Mouse (Mus musculus) midbrain, postnatal 0 days (tissue): ENCODE results near the gene Mrps24. TPM values are rescaled to one million over a fixed set of nuclear protein-coding genes. Genes with fewer than 3 reads are reported as not detected.

Experiments
- ATAC-seq: fragments of 200-750 bp; cut with Nextera tagmentation; 2 replicates; pipeline ENCODE4 v1.8.0; 2017; ENCODE audit warnings: moderate number of reproducible peaks, mild to moderate bottlenecking, moderate TSS enrichment, moderate library complexity; ENCODE audit not compliant: low FRiP score
- DNase-seq: peaks from one replicate; pipeline ENCODE4 v3.0.0-alpha.2; 2015; ENCODE audit warnings: low spot score
- H3K27ac ChIP-seq: fragments of 300-500 bp; sonication (generic); 2 replicates; pipeline ENCODE4 v1.5.1; 2014; ENCODE audit warnings: low read depth, mild to moderate bottlenecking, low read length, mixed read lengths
- H3K27me3 ChIP-seq: fragments of 300-500 bp; sonication (generic); 2 replicates; pipeline ENCODE4 v1.6.1; 2014; ENCODE audit warnings: low read length, control low read depth, mixed read lengths; ENCODE audit not compliant: insufficient read depth
- H3K36me3 ChIP-seq: fragments of 300-500 bp; sonication (generic); 2 replicates; pipeline ENCODE4 v1.6.1; 2014; ENCODE audit warnings: low read length, control low read depth, mixed read lengths; ENCODE audit not compliant: insufficient read depth
- H3K4me1 ChIP-seq: fragments of 300-500 bp; sonication (generic); 2 replicates; pipeline ENCODE4 v1.6.1; 2014; ENCODE audit warnings: mild to moderate bottlenecking, control low read depth, antibody characterized with exemption, low read length, mixed read lengths; ENCODE audit not compliant: insufficient read depth
- H3K4me2 ChIP-seq: fragments of 300-500 bp; sonication (generic); 2 replicates; pipeline ENCODE4 v1.6.1; 2014; ENCODE audit warnings: low read depth, mild to moderate bottlenecking, low read length, mixed read lengths; ENCODE audit not compliant: poor library complexity, severe bottlenecking
- H3K4me3 ChIP-seq: fragments of 300-500 bp; sonication (generic); 2 replicates; pipeline ENCODE4 v1.5.1; 2014; ENCODE audit warnings: low read depth, mild to moderate bottlenecking, low read length, moderate library complexity
- H3K9ac ChIP-seq: fragments of 300-500 bp; sonication (generic); replicated peaks from 2 replicates; pipeline ENCODE4 v1.6.1; 2014; ENCODE audit warnings: mild to moderate bottlenecking, low read length, moderate library complexity, mixed read lengths; ENCODE audit not compliant: poor library complexity, severe bottlenecking
- H3K9me3 ChIP-seq: fragments of 300-500 bp; sonication (generic); 2 replicates; pipeline ENCODE4 v1.6.1; 2016; ENCODE audit warnings: low read length, control low read depth
- CTCF ChIP-seq: IDR thresholded peaks from 2 replicates; pipeline ENCODE4 v1.5.1; 2016; ENCODE audit warnings: antibody characterized with exemption, mild to moderate bottlenecking
- WGBS: fragments of 180-500 bp; shearing (Covaris S2); extraction: QIAGEN DNeasy Blood & Tissue Kit; methylation state at CpG from one replicate; pipeline ENCODE4 v1.1.7; 2014; 5-methylcytosine and 5-hydroxymethylcytosine counted together
- polyA plus RNA-seq: library from polyadenylated mRNA; unstranded; fragments of >200 nt; fragmentation: Nextera tagmentation; extraction: Ambion mirVana; gene quantifications from 2 replicates; pipeline ENCODE4 v1.2.1, GENCODE M21; 2015
- total RNA-seq: library from RNA; depleted of rRNA; stranded (reverse); fragments of >200 nt; gene quantifications from 2 replicates; pipeline ENCODE4 v1.2.3, GENCODE M21; 2014; rRNA removed

The Mrps24 gene
- total and polyA plus RNA-seq, 2 experiments from 2014 or later, result 86.4 to 222 TPM

GRCm38 (mm10) chr11:5682541-5682940 is 32.9 kb downstream of the Mrps24 start:
- Histone ChIP-seq H3K9me3 (no peaks in the 10 kb centered on the region), H3K4me1 (no peaks in the 10 kb centered on the region), H3K27ac (no peak overlapping the region), H3K4me3 (no peak overlapping the region), H3K27me3 (no peaks in the 10 kb centered on the region), H3K4me2 (no peak overlapping the region), H3K9ac (no peak overlapping the region), H3K36me3 (no peaks in the 10 kb centered on the region)
- DNase-seq (no peak), ATAC-seq (no peak)
- 73% methylated on average over 6 of the region's 6 CpGs for WGBS
- TF ChIP-seq CTCF, result no peak

Other genes with a start within 250 kb of the Mrps24 start
- gene Xbp1, start 195.0 kb downstream of the Mrps24 start, total RNA-seq, result 120 and 124 TPM in 2 replicates
- gene Xbp1, start 195.0 kb downstream of the Mrps24 start, polyA plus RNA-seq, result 89.5 and 97.4 TPM in 2 replicates
- gene Ccdc117, start 173.5 kb downstream of the Mrps24 start, total RNA-seq, result 8.2 and 13.0 TPM in 2 replicates
- 4.9 and 6.1 TPM in 2 replicates for gene Ccdc117, start 173.5 kb downstream of the Mrps24 start, polyA plus RNA-seq
- not detected in 2 replicates for gene Ankrd36, start 146.0 kb downstream of the Mrps24 start, total RNA-seq
- 0.11 TPM in 1 of 2 replicates, not detected in the other for gene Ankrd36, start 146.0 kb downstream of the Mrps24 start, polyA plus RNA-seq
- gene Urgcp, start 46.7 kb upstream of the Mrps24 start, total RNA-seq, result 53.9 and 56.2 TPM in 2 replicates
- 34.2 and 35.0 TPM in 2 replicates for gene Urgcp, start 46.7 kb upstream of the Mrps24 start, polyA plus RNA-seq
- gene Dbnl, start 72.8 kb upstream of the Mrps24 start, total RNA-seq, result 82.2 and 90.8 TPM in 2 replicates
- gene Dbnl, start 72.8 kb upstream of the Mrps24 start, polyA plus RNA-seq, result 135 and 143 TPM in 2 replicates
- gene Pgam2, start 88.1 kb upstream of the Mrps24 start, total RNA-seq, result not detected in 2 replicates
- 2.9 and 3.8 TPM in 2 replicates for gene Pgam2, start 88.1 kb upstream of the Mrps24 start, polyA plus RNA-seq
- 6.6 and 10.7 TPM in 2 replicates for gene Polm, start 122.3 kb upstream of the Mrps24 start, total RNA-seq
- 5.7 and 6.2 TPM in 2 replicates for gene Polm, start 122.3 kb upstream of the Mrps24 start, polyA plus RNA-seq
- 19.8 and 29.7 TPM in 2 replicates for gene Aebp1, start 146.3 kb upstream of the Mrps24 start, total RNA-seq
- 25.8 and 28.9 TPM in 2 replicates for gene Aebp1, start 146.3 kb upstream of the Mrps24 start, polyA plus RNA-seq
- 21.3 and 30.3 TPM in 2 replicates for gene Pold2, start 162.6 kb upstream of the Mrps24 start, total RNA-seq
- gene Pold2, start 162.6 kb upstream of the Mrps24 start, polyA plus RNA-seq, result 41.1 and 47.7 TPM in 2 replicates
- gene Myl7, start 183.1 kb upstream of the Mrps24 start, total RNA-seq, result not detected in 2 replicates
- 0.31 TPM in 1 of 2 replicates, not detected in the other for gene Myl7, start 183.1 kb upstream of the Mrps24 start, polyA plus RNA-seq
- 7.6 and 7.7 TPM in 2 replicates for gene Gck, start 234.4 kb upstream of the Mrps24 start, total RNA-seq
- gene Gck, start 234.4 kb upstream of the Mrps24 start, polyA plus RNA-seq, result 13.2 and 14.1 TPM in 2 replicates
- gene Ykt6, start 240.0 kb upstream of the Mrps24 start, total RNA-seq, result 148 and 151 TPM in 2 replicates
- 87.0 and 89.0 TPM in 2 replicates for gene Ykt6, start 240.0 kb upstream of the Mrps24 start, polyA plus RNA-seq